Mouse (Mus musculus) midbrain, embryonic 16.5 days (tissue): ENCODE measurements at regions not wholly inside any gene's neighbourhood (a gene's known extent, or its start where the extent isn't known, plus 50 kb on each side); places are given as distances from the start of the nearest gene placed in this dataset.

ENCODE experiments used
- ATAC-seq: fragments of 200-750 bp; cut with Nextera tagmentation; 2 replicates; pipeline ENCODE4 v1.8.0; 2017; ENCODE audit warnings: moderate TSS enrichment
- H3K27ac ChIP-seq: fragments of 300-500 bp; sonication (generic); 2 replicates; pipeline ENCODE4 v1.5.1; 2014; ENCODE audit warnings: mild to moderate bottlenecking, low read length, mixed read lengths
- H3K27me3 ChIP-seq: fragments of 300-500 bp; sonication (generic); 2 replicates; pipeline ENCODE4 v1.6.1; 2014; ENCODE audit warnings: low read depth, low read length, mixed read lengths; ENCODE audit not compliant: control insufficient read depth, insufficient read depth
- H3K36me3 ChIP-seq: fragments of 300-500 bp; sonication (generic); 2 replicates; pipeline ENCODE4 v1.6.1; 2014; ENCODE audit warnings: mild to moderate bottlenecking, low read length, moderate library complexity, mixed read lengths; ENCODE audit not compliant: control insufficient read depth, insufficient read depth
- H3K4me1 ChIP-seq: fragments of 300-500 bp; sonication (generic); 2 replicates; pipeline ENCODE4 v1.6.1; 2014; ENCODE audit warnings: mild to moderate bottlenecking, low read length, mixed read lengths; ENCODE audit not compliant: control insufficient read depth, insufficient read depth
- H3K4me2 ChIP-seq: fragments of 300-500 bp; sonication (generic); 2 replicates; pipeline ENCODE4 v1.6.1; 2014; ENCODE audit warnings: mild to moderate bottlenecking, low read length, mixed read lengths
- H3K4me3 ChIP-seq: fragments of 300-500 bp; sonication (generic); 2 replicates; pipeline ENCODE4 v1.5.1; 2014; ENCODE audit warnings: low read depth, mild to moderate bottlenecking, low read length, moderate library complexity, mixed read lengths
- H3K9ac ChIP-seq: fragments of 300-500 bp; sonication (generic); 2 replicates; pipeline ENCODE4 v1.6.1; 2014; ENCODE audit warnings: low read depth, low read length, mixed read lengths
- H3K9me3 ChIP-seq: fragments of 300-500 bp; sonication (generic); replicated peaks from 2 replicates; pipeline ENCODE4 v1.6.1; 2014; ENCODE audit warnings: mild to moderate bottlenecking, low read length, mixed read lengths; ENCODE audit not compliant: control insufficient read depth, poor library complexity, severe bottlenecking
- WGBS: fragments of 180-500 bp; shearing (Covaris S2); extraction: QIAGEN DNeasy Blood & Tissue Kit; methylation state at CpG from one replicate; pipeline ENCODE4 v1.1.7; 2014; 5-methylcytosine and 5-hydroxymethylcytosine counted together

DNA sequence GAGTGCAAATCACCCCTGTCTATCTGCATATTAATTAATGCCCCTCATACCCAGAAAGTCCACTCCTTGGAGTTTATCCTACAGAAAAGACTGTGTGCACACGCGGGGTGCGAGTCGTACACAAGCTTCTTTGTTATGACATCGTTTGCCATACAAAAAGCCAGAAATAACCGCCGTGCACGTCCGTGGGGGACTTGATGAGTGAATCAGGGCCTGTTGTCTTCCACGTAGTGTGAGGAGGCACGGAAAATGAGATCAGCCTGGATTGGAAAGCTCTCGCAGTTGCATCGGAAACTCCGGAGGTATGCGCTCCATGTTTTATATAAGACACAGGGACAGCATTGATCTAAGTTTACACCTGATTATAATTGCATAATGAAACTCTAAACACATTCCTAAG is 120.3 kb downstream of the Etnk1 start:
- no peaks in the 10 kb centered on the region for H3K36me3 ChIP-seq
- no peak overlapping the region for H3K9ac ChIP-seq
- H3K4me3 ChIP-seq, result no peak overlapping the region
- no peak for ATAC-seq
- H3K4me1 ChIP-seq, result no peaks in the 10 kb centered on the region
- no peaks in the 10 kb centered on the region for H3K27me3 ChIP-seq
- no peak overlapping the region for H3K27ac ChIP-seq
- no peaks in the 10 kb centered on the region for H3K9me3 ChIP-seq
- 58% methylated on average over 15 of the region's 15 CpGs for WGBS
- H3K4me2 ChIP-seq, result no peak overlapping the region

DNA sequence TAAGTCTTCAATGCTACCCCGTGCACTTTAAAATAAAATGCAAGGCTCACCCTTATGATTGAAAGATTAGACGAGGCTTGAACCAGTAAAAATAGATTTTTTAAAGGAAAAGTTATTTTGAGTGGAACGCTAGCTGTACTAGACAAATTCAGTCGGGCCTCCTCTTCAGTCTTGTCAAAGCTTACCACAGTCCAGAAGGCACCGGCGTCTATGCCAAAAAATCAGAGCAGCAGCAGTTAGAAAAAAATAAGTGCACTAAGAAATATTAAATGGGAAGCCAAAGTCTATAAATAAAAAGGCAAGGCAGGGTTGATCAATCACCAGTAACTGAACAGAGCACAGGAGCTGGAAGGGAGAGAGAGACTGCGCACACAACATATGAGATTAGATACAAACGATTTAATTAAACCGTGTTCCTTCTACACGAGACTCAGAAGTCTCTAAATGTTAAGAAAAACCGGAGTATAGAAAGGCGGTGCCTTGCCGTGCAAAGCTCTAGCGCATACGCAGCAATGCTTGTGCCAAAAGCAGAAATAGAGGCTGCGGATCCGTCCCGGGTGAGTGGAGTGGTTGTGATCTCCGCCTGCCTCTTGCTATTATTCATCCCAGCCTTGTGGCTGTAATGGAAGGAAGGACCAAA is 121.6 kb downstream of the Etnk1 start:
- Histone ChIP-seq H3K9ac (no peak overlapping the region), H3K9me3 (no peaks in the 10 kb centered on the region), H3K27ac (no peak overlapping the region), H3K4me1 (no peaks in the 10 kb centered on the region), H3K4me3 (no peak overlapping the region), H3K4me2 (no peak overlapping the region), H3K27me3 (no peaks in the 10 kb centered on the region), H3K36me3 (no peaks in the 10 kb centered on the region)
- WGBS, result 85% methylated on average over 19 of the region's 19 CpGs
- ATAC-seq, result no peak

DNA sequence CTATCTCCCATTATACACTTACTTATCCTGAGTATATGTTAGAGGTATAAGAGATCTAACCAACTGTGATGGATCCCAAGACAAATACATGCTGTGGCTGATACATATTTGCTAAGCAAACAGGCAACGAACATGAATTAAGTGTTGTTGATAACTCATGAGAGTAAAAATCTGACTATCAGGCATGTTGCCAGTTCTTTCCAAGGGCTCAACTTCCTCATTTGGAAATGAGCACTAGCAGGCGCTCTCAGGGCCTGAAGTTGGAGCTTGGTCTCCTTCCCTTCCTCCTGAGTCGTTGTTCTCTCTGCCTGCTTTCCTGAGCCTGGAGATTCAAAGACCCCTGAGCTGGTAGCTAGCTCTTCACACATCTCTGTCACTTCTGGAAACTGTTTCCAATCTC is 126.6 kb downstream of the Etnk1 start:
- no peaks in the 10 kb centered on the region for H3K27me3 ChIP-seq
- no peaks in the 10 kb centered on the region for H3K4me1 ChIP-seq
- H3K9me3 ChIP-seq, result no peaks in the 10 kb centered on the region
- H3K27ac ChIP-seq, result no peak overlapping the region
- ATAC-seq, result no peak
- H3K4me3 ChIP-seq, result no peak overlapping the region
- no peak overlapping the region for H3K9ac ChIP-seq
- no peak overlapping the region for H3K4me2 ChIP-seq
- no peaks in the 10 kb centered on the region for H3K36me3 ChIP-seq
- whole genome bisulfite sequencing, result 80% methylated on average over 3 of the region's 3 CpGs

DNA sequence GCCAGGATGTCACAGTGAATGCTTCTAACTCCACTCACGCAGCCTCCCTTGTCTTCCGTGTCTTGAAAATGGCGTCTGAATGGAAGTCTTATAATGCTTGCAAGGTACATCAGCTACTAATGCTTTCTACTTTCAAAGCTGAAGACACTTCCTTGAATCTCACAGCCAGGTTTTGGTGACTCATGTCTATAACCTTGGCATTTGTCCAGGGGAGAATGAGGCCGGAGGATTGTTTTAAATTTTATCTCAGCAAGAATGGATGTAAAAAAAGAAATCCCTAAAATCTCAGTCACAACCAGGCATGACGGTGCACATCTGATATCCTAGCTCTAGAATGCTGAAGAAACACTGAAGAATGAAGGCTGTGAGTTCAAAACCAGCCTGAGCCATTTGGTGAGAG is 131.4 kb downstream of the Etnk1 start:
- H3K9me3 ChIP-seq, result no peaks in the 10 kb centered on the region
- no peak overlapping the region for H3K27ac ChIP-seq
- H3K4me3 ChIP-seq, result no peak overlapping the region
- ATAC-seq, result no peak
- H3K4me2 ChIP-seq, result no peak overlapping the region
- WGBS, result 90% methylated on average over 5 of the region's 5 CpGs
- H3K27me3 ChIP-seq, result no peaks in the 10 kb centered on the region
- H3K4me1 ChIP-seq, result no peaks in the 10 kb centered on the region
- H3K9ac ChIP-seq, result no peak overlapping the region
- H3K36me3 ChIP-seq, result no peaks in the 10 kb centered on the region

DNA sequence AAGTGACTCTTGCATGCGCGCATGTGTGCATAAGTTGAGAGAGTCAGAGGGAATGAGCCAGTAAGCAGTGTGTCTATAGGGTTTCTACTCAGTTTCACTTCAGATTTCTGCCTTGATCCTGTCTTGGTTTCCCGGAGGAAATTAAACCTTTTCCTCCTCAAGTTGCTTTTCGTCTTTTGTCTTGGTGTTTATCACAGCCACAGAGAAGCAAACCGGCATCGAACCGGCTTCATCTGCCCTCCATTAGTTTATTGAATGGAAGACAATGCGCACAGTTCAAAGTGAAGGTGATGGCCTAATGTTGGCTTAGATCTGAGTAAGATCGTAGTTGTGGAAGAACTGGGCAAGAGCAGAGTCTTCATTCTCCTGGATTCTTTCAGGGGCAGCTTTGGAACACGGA is 134.4 kb downstream of the Etnk1 start:
- no peak overlapping the region for H3K4me3 ChIP-seq
- no peak overlapping the region for H3K4me2 ChIP-seq
- H3K9me3 ChIP-seq, result no peaks in the 10 kb centered on the region
- ATAC-seq, result no peak
- no peak overlapping the region for H3K27ac ChIP-seq
- no peak overlapping the region for H3K9ac ChIP-seq
- WGBS, result 97% methylated on average over 10 of the region's 10 CpGs
- no peaks in the 10 kb centered on the region for H3K4me1 ChIP-seq
- no peaks in the 10 kb centered on the region for H3K36me3 ChIP-seq
- no peaks in the 10 kb centered on the region for H3K27me3 ChIP-seq

DNA sequence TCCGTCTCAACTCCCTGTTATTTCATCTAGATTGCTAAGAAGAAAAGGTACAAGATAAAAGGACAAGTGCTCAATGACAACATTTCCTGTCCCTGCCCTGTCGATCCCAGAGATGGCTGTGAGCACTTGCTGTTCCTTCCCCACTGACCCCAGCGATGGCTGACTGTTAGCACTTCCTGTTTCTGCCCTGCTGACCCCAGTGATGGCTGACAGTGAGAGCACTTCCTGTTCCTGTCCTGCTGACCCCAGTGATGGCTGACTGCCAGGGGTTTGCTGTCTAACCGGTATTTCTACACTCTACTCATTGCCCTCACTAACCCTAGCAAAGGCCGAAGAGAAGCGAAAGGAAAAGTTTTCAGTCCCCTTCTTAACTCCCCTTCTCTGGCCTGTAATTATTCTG is 140.3 kb downstream of the Etnk1 start:
- ATAC-seq, result no peak
- no peaks in the 10 kb centered on the region for H3K9me3 ChIP-seq
- H3K27me3 ChIP-seq, result no peaks in the 10 kb centered on the region
- 82% methylated on average over 6 of the region's 6 CpGs for WGBS
- no peak overlapping the region for H3K4me2 ChIP-seq
- no peaks in the 10 kb centered on the region for H3K36me3 ChIP-seq
- no peak overlapping the region for H3K27ac ChIP-seq
- no peak overlapping the region for H3K4me3 ChIP-seq
- no peak overlapping the region for H3K9ac ChIP-seq
- H3K4me1 ChIP-seq, result no peaks in the 10 kb centered on the region

DNA sequence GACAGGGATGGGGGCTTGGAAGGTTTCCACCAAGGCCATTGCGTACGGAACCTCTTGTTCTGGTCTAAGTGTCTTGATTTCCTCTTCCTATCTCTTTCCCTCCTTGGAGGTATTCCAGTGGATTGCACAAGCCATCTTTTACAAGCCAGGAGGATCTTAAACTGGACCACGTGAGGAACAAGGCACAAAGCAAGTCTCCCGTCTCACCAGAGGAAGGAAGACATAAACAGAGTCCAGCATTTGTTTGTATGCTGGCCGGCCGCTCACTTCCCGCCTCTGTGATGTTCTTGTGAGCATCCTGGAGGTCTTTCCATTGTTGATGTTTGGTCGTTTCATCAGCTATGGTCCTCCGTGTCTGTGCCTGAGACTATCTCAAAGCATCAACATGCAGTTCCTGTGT is 148.8 kb downstream of the Etnk1 start:
- whole genome bisulfite sequencing, result 86% methylated on average over 9 of the region's 9 CpGs
- H3K27ac ChIP-seq, result no peak overlapping the region
- H3K4me3 ChIP-seq, result no peak overlapping the region
- H3K27me3 ChIP-seq, result no peaks in the 10 kb centered on the region
- no peak for ATAC-seq
- H3K36me3 ChIP-seq, result no peaks in the 10 kb centered on the region
- H3K9ac ChIP-seq, result no peak overlapping the region
- 0 out of 2 replicates have a peak, but pooled peaks cover under 1% of the 10 kb centered on the region for H3K4me1 ChIP-seq
- H3K4me2 ChIP-seq, result no peak overlapping the region
- H3K9me3 ChIP-seq, result no peaks in the 10 kb centered on the region

DNA sequence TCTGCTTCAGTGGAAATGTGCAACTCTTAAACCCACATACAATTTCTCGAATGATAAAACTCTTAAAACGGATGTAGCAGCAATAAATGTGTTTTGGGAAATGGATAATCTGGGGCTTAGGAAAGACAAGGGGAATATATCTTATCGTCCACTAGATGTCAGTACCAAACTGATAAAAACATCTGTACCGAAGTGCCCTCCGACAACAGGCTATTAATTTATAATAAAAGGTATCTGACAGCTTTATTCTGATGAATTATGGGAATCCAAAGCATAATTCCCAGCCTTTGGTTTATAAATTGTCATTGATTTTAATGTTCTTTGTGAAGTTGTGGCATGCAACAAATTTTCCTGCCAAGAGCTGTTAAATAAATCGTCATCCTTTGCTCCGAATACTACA is 153.4 kb downstream of the Etnk1 start:
- 37% methylated on average over 7 of the region's 7 CpGs for WGBS
- ATAC-seq, result 0 out of 2 replicates have a peak, but pooled peaks have one; percentile 56

DNA sequence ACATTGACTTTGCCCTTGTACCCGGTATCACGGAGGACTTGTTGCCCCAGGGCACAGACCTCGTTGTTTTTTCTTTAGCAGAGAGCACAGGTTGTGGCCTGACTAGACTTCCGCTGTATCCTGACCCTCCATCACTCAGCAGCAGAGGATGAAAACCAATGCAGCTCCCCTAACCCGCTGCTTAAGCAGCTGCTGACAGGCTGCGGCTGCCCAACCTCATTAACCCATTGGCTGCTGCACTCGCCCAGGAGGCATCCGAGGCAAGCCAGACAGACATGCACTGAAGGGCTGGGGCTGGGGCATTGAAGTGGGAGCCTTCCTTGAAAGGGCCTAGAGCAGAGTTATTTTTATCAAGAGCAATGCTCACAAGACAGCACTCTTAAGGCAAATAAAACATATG is 157.6 kb downstream of the Etnk1 start:
- Histone ChIP-seq H3K27me3 (no peaks in the 10 kb centered on the region), H3K36me3 (no peaks in the 10 kb centered on the region), H3K9ac (0 out of 2 replicates have a peak overlapping the region, but pooled peaks have one; percentile 30), H3K27ac (no peak overlapping the region), H3K4me2 (no peak overlapping the region), H3K9me3 (no peaks in the 10 kb centered on the region), H3K4me1 (peaks cover 8% of the 10 kb centered on the region; the same call in 1 of the 2 replicates), H3K4me3 (no peak overlapping the region)
- 12% methylated on average over 8 of the region's 8 CpGs for whole genome bisulfite sequencing
- 0 out of 2 replicates have a peak, but pooled peaks have one; percentile 30 for ATAC-seq

More for the DNA sequence above, 153.4 kb downstream of the Etnk1 start:
- no peak overlapping the region for H3K9ac ChIP-seq
- no peaks in the 10 kb centered on the region for H3K9me3 ChIP-seq
- H3K27me3 ChIP-seq, result no peaks in the 10 kb centered on the region
- H3K27ac ChIP-seq, result no peak overlapping the region
- no peak overlapping the region for H3K4me3 ChIP-seq
- H3K4me1 ChIP-seq, result peaks cover 8% of the 10 kb centered on the region; the same call in 1 of the 2 replicates
- H3K36me3 ChIP-seq, result no peaks in the 10 kb centered on the region
- no peak overlapping the region for H3K4me2 ChIP-seq
